Mouse (Mus musculus) midbrain, embryonic 15.5 days (tissue): ENCODE data around the gene Spast. TPM values are rescaled to one million over a fixed set of nuclear protein-coding genes. Genes with fewer than 3 reads are reported as not detected.

Source experiments
- ATAC-seq: fragments of 200-750 bp; cut with Nextera tagmentation; replicated peaks from 2 replicates; pipeline ENCODE4 v1.8.0; 2017; ENCODE audit warnings: moderate TSS enrichment
- H3K27ac ChIP-seq: fragments of 300-500 bp; sonication (generic); 2 replicates; pipeline ENCODE4 v1.5.1; 2015; ENCODE audit warnings: mild to moderate bottlenecking, inconsistent platforms
- H3K27me3 ChIP-seq: fragments of 300-500 bp; sonication (generic); replicated peaks from 2 replicates; pipeline ENCODE4 v1.6.1; 2015; ENCODE audit warnings: inconsistent platforms
- H3K36me3 ChIP-seq: fragments of 300-500 bp; sonication (generic); replicated peaks from 2 replicates; pipeline ENCODE4 v1.6.1; 2015; ENCODE audit warnings: inconsistent platforms
- H3K4me1 ChIP-seq: fragments of 300-500 bp; sonication (generic); 2 replicates; pipeline ENCODE4 v1.6.1; 2015; ENCODE audit warnings: inconsistent platforms
- H3K4me2 ChIP-seq: fragments of 300-500 bp; sonication (generic); 2 replicates; pipeline ENCODE4 v1.6.1; 2015; ENCODE audit warnings: inconsistent platforms, mild to moderate bottlenecking, moderate library complexity
- H3K4me3 ChIP-seq: fragments of 300-500 bp; sonication (generic); 2 replicates; pipeline ENCODE4 v1.5.1; 2015; ENCODE audit warnings: mild to moderate bottlenecking, inconsistent platforms
- H3K9ac ChIP-seq: fragments of 300-500 bp; sonication (generic); 2 replicates; pipeline ENCODE4 v1.6.1; 2015; ENCODE audit warnings: mild to moderate bottlenecking, inconsistent platforms
- H3K9me3 ChIP-seq: fragments of 300-500 bp; sonication (generic); 2 replicates; pipeline ENCODE4 v1.6.1; 2016; ENCODE audit warnings: inconsistent platforms
- WGBS: fragments of 180-500 bp; shearing (Covaris S2); methylation state at CpG from one replicate; pipeline ENCODE4 v1.1.7; 2015; ENCODE audit warnings: mixed read lengths; 5-methylcytosine and 5-hydroxymethylcytosine counted together
- polyA plus RNA-seq: library from polyadenylated mRNA; unstranded; fragments of >200 nt; fragmentation: Nextera tagmentation; extraction: Ambion mirVana; gene quantifications from 2 replicates; pipeline ENCODE4 v1.2.1, GENCODE M21; 2015

Gene Spast
- polyA plus RNA-seq, 1 experiment from 2014 or later = 38.4 TPM

DNA sequence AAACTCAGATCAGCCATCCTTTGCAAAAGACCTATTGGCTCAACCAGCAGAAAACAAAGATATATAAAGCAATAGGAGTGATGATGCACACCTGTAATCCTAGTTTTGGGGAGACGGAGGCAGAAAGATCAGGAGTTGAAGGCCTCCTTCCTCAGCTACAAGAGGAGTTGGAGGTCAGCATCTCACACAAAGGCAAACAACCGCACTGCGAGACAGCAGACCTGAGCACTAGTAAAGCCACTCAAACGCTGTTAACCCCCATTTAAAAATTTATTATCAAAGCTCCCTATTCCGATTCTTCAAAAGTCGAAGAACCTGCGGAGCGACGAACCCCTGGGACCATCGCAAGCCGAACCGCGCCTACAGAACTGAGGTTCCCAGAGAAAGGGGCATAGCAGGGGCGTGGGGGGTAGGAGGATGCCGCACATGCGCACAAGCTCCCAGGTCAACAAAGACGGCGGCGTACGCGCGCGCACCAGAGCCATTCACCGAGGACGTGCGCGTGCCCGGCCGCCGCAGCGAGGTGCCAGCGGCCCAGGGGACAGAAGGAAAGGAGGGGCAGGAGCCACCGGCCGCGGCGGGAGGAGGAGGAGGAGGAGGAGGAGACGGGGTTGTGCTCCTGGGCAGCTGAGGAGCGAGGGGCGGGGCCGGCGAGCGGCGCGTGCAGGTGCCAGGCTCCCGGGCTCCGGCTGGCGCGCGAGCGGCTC, 409 bp upstream of the Spast start:
- peak; percentile 91 for ATAC-seq
- H3K36me3 ChIP-seq = no peaks in the 10 kb centered on the region
- H3K9ac ChIP-seq = peak overlapping the region; percentile 99
- H3K4me1 ChIP-seq = peaks cover 43% of the 10 kb centered on the region
- H3K27ac ChIP-seq = peak overlapping the region; percentile 98
- 1% methylated on average over 36 of the region's 50 CpGs for WGBS
- H3K9me3 ChIP-seq = no peaks in the 10 kb centered on the region
- peak overlapping the region; percentile 100 for H3K4me3 ChIP-seq
- peak overlapping the region; percentile 55 for H3K4me2 ChIP-seq
- no peaks in the 10 kb centered on the region for H3K27me3 ChIP-seq

DNA sequence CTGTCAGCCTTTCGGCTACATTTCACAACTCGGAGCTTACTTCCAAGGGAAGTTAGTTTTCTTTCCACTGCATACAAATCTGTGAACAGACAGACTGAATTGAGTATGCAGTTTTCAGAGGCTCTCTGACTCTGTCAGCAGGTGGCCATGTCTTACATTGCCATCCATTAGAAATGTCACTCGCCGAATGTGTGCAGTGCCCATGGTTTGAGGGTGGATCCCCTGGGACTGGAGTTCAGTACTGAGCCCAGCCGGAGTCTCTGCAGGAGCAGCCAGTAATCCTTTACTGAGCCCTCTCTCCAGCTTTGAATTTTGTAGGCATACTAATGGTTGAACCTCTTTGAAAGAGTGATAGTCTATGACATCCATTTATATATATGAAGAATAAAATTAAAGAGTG, 2.4 kb downstream of the Spast start:
- H3K4me3 ChIP-seq = peak overlapping the region; percentile 100
- no peak overlapping the region for H3K27ac ChIP-seq
- peak overlapping the region; percentile 55 for H3K4me2 ChIP-seq
- peak overlapping the region; percentile 7; the same call in 1 of the 2 replicates for H3K9ac ChIP-seq
- H3K36me3 ChIP-seq = no peaks in the 10 kb centered on the region
- ATAC-seq = no peak
- H3K9me3 ChIP-seq = no peaks in the 10 kb centered on the region
- peaks cover 43% of the 10 kb centered on the region for H3K4me1 ChIP-seq
- no peaks in the 10 kb centered on the region for H3K27me3 ChIP-seq
- WGBS = 30% methylated on average over 5 of the region's 5 CpGs

DNA sequence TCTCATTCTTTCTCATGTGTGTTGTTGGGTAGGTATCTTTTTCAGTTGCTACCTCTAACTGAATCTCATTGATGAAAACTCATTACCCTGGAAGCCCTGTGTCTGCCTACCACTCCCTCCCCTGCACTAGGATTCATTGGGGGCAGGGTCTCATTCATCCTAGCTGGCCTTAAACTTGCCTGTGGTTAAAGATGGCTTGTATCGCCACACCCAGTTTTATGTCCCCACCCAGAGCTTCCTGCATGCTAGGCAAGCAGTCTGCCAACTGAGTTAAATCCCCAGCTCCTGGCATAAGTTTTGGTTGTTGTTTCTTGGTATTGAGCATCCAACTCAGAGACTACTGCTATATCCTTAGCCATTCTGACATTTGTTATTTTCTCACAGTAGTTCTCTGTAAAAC, 24.8 kb downstream of the Spast start:
- Histone ChIP-seq H3K4me1 (no peaks in the 10 kb centered on the region), H3K27ac (no peak overlapping the region), H3K4me2 (no peak overlapping the region), H3K27me3 (no peaks in the 10 kb centered on the region), H3K36me3 (peaks cover 11% of the 10 kb centered on the region; the same call in 1 of the 2 replicates), H3K4me3 (no peak overlapping the region), H3K9ac (no peak overlapping the region), H3K9me3 (no peaks in the 10 kb centered on the region)
- WGBS = 87% methylated on average over 1 of the region's 1 CpGs
- no peak for ATAC-seq

DNA sequence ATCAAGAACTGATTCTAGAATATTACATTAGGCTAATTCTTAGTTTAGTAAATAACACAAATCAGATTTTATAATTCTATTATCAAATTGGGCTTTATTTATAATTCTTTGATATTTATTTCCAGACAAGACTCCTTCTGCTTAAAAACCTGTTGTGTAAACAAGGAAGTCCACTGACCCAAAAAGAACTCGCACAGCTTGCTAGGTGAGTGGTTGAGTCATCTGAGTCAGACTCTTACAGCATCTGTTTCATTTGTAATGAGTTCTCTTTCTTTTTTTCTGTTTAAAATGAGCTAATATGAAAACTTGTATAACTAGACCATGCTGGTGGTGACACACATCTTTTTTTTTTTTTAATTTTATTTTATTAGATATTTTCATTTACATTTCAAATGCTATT, 38.1 kb downstream of the Spast start:
- Histone ChIP-seq H3K4me3 (no peak overlapping the region), H3K36me3 (peaks cover 61% of the 10 kb centered on the region), H3K4me1 (no peaks in the 10 kb centered on the region), H3K27me3 (no peaks in the 10 kb centered on the region), H3K9me3 (no peaks in the 10 kb centered on the region), H3K4me2 (no peak overlapping the region), H3K9ac (no peak overlapping the region), H3K27ac (no peak overlapping the region)
- ATAC-seq = no peak
- WGBS = 96% methylated on average over 1 of the region's 1 CpGs

DNA sequence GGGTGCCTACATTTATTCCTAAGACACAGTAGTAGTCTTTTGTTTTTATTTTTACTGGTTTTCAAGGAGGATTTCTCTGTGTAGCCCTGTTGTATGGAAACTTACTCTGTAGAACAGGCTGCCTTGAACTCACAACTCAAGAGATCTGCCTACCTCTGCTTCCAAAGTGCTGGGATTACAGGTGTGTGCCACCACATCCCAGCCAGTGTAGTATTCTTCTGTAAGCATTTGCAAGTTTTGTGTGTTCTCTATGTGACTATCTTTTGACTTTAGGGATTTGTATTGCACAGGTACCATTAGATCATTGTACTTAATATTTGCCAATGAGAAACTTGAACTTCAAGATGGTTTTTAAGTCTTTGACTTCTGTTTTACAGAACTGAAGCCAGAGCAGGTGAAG, 47.9 kb downstream of the Spast start:
- H3K4me2 ChIP-seq = no peak overlapping the region
- no peak overlapping the region for H3K4me3 ChIP-seq
- no peaks in the 10 kb centered on the region for H3K9me3 ChIP-seq
- H3K27me3 ChIP-seq = no peaks in the 10 kb centered on the region
- no peak overlapping the region for H3K27ac ChIP-seq
- peaks cover 56% of the 10 kb centered on the region for H3K36me3 ChIP-seq
- ATAC-seq = no peak
- H3K4me1 ChIP-seq = no peaks in the 10 kb centered on the region
- H3K9ac ChIP-seq = no peak overlapping the region

DNA sequence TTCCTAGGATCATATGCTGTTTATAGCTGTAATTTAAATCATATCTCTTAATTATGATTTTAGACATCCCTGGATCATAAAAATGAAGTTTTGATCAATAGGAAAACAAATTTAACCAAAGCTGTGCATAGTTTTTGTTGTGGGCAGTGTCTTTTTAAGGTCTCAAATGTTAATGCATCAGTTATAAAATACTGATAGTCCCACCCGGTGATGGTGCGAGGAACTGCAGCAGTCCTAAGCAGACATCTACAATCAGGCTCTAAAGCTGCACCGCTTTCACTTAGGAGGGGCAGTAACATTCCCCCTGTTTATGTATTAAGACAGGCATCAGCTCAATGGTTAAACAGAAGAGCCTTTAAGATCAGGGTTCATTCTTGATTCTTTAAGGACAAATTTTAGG, 51.1 kb downstream of the Spast start:
- no peak overlapping the region for H3K4me2 ChIP-seq
- no peak overlapping the region for H3K9ac ChIP-seq
- 0 out of 2 replicates have a peak, but pooled peaks cover 3% of the 10 kb centered on the region for H3K4me1 ChIP-seq
- peaks cover 29% of the 10 kb centered on the region for H3K36me3 ChIP-seq
- no peak overlapping the region for H3K27ac ChIP-seq
- no peak for ATAC-seq
- H3K4me3 ChIP-seq = no peak overlapping the region
- no peaks in the 10 kb centered on the region for H3K9me3 ChIP-seq
- WGBS = 84% methylated on average over 3 of the region's 3 CpGs
- H3K27me3 ChIP-seq = no peaks in the 10 kb centered on the region

DNA sequence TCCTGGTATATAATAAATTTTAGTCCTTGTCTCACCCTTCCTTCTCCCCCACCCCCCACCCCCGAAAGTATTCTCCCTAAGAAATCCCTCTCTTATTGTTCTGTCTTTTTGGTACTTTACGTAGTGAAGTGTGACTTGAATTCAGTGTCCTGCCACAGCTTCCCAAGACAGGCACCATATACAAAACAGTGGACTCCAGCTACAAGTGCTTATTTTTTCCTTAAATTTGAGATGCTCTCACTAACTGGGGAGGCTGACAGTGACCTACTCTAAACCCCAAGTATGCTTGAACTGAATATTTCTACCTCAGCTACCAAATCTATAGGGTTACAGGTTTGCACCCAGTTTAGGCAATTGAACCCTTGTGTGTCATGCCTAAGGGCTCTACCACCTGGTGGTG, 55.6 kb downstream of the Spast start:
- no peaks in the 10 kb centered on the region for H3K9me3 ChIP-seq
- H3K36me3 ChIP-seq = no peaks in the 10 kb centered on the region; the same call in 1 of the 2 replicates
- H3K9ac ChIP-seq = no peak overlapping the region
- no peak for ATAC-seq
- peak overlapping the region; percentile 69; the same call in 1 of the 2 replicates for H3K4me3 ChIP-seq
- 77% methylated on average over 2 of the region's 2 CpGs for WGBS
- H3K4me2 ChIP-seq = peak overlapping the region; percentile 64
- no peaks in the 10 kb centered on the region for H3K27me3 ChIP-seq
- H3K27ac ChIP-seq = no peak overlapping the region
- peaks cover 13% of the 10 kb centered on the region for H3K4me1 ChIP-seq

DNA sequence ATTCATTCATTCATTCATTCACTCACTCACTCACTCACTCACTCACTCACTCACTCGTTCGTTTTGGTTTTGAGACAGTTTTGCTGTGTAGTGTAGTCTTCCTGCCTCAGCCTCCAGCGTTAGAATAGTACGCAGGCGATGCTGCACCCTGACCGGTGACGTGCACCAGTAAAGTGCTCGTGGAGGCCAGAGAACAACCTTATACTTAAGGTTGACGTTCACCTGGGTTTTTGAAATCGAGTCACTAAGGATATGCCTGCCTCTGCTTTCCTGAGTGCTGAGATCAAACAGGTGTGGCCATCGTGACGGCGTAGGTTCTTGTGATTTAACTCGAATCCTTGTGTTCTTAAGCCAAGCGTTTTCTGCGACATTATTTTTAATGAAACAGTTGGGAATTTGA, 56.1 kb downstream of the Spast start:
- peak; percentile 62 for ATAC-seq
- Histone ChIP-seq H3K4me1 (peaks cover 13% of the 10 kb centered on the region), H3K9ac (peak overlapping the region; percentile 35; the same call in 1 of the 2 replicates), H3K9me3 (no peaks in the 10 kb centered on the region), H3K4me2 (peak overlapping the region; percentile 64), H3K36me3 (no peaks in the 10 kb centered on the region; the same call in 1 of the 2 replicates), H3K27ac (peak overlapping the region; percentile 55), H3K4me3 (peak overlapping the region; percentile 69), H3K27me3 (no peaks in the 10 kb centered on the region)
- 34% methylated on average over 16 of the region's 16 CpGs for WGBS

DNA sequence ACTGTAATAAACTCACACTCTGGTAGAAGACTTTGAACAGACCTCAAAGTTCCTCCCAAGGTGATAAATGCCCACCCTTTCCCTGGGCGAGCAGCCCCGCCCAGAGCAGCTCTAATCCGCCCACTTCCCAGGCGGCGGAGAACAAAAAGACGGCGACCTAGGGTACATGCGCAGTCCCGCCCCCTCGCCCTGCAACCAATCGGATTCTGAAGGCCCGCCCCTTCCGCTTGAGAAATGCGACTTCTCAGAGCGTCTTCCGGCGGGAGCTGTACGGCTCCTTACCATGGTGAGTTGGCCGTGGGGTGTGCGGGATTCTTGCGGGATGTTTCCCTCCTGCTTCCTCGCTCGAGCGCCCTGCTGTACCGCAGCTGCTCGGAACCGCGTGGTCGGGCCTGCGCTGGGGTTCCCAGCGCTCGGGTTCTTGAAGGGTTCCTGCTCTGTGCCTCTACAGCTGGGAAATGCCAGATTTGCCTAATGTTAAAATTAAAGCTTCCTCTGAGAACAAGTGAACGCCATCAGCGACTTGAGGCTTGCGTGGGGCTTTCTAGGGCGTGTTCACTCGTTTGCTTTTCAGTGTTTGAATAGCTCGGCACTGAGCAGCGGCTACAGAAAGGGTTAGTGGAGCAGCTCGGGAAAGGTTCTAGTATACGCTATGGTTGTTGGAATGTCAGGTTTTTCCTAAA, 56.7 kb downstream of the Spast start, which contains the start of gene Slc30a6:
Gene Slc30a6 (plus strand): TSS at position 226 of the 683 bp plus-strand sequence.
- Histone ChIP-seq H3K9ac (peak within 1 kb of the TSS; percentile 88), H3K36me3 (no peaks in the 10 kb centered on the region), H3K27me3 (no peaks in the 10 kb centered on the region), H3K4me2 (peak within 1 kb of the TSS; percentile 64), H3K9me3 (no peaks in the 10 kb centered on the region), H3K27ac (peak within 1 kb of the TSS; percentile 88), H3K4me1 (peaks cover 13% of the 10 kb centered on the region), H3K4me3 (peak within 1 kb of the TSS; percentile 69)
- WGBS = under 1% methylated on average over 41 of the region's 41 CpGs
- peak; percentile 100 for ATAC-seq

DNA sequence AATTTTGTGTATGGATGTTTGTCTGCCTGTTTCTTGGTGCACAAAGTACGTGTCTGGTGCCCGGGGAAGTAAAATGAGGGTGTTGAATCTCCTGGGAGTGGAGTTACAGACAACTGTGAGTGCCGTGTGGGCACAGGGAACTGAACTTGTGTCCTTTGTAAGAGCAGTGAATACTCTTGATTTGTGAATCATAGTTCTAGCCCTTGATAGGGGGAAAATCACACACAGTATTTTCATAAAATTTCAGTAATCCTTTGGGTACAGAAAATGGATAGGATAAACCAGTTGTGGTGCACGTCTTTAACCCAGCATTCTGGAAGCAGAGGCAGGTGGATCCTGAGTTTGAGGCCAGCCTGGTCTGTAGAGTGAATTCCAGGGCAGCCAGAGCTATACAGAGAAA, 58.0 kb downstream of the Spast start:
- Histone ChIP-seq H3K4me1 (peaks cover 13% of the 10 kb centered on the region), H3K9ac (peak overlapping the region; percentile 88; the same call in 1 of the 2 replicates), H3K4me2 (peak overlapping the region; percentile 64; the same call in 1 of the 2 replicates), H3K9me3 (no peaks in the 10 kb centered on the region), H3K4me3 (peak overlapping the region; percentile 69; the same call in 1 of the 2 replicates), H3K36me3 (no peaks in the 10 kb centered on the region), H3K27me3 (no peaks in the 10 kb centered on the region), H3K27ac (no peak overlapping the region)
- ATAC-seq = no peak
- 75% methylated on average over 4 of the region's 4 CpGs for WGBS

DNA sequence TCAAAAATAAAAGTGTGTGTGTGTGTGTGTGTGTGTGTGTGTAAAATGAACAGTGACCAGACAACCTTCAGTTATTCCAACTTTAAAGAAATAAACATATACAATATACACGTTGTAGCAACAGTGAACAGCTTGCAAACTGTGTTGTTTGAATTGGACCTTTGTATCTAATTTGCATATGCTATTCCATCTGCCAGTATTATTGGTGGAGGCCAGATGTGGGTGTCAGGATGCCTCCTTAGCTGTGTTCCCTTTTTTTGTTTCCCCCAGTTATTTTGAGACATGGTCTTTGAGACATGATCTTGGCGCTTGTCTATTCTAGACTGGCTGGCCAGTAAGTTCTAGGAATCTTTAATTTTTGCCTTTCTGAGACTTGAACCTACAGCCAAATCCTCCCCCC, 58.4 kb downstream of the Spast start:
- WGBS = 85% methylated on average over 2 of the region's 2 CpGs
- Histone ChIP-seq H3K9me3 (no peaks in the 10 kb centered on the region), H3K27ac (no peak overlapping the region), H3K4me2 (no peak overlapping the region), H3K4me1 (peaks cover 13% of the 10 kb centered on the region), H3K4me3 (no peak overlapping the region), H3K27me3 (no peaks in the 10 kb centered on the region), H3K36me3 (no peaks in the 10 kb centered on the region), H3K9ac (no peak overlapping the region)
- ATAC-seq = no peak

DNA sequence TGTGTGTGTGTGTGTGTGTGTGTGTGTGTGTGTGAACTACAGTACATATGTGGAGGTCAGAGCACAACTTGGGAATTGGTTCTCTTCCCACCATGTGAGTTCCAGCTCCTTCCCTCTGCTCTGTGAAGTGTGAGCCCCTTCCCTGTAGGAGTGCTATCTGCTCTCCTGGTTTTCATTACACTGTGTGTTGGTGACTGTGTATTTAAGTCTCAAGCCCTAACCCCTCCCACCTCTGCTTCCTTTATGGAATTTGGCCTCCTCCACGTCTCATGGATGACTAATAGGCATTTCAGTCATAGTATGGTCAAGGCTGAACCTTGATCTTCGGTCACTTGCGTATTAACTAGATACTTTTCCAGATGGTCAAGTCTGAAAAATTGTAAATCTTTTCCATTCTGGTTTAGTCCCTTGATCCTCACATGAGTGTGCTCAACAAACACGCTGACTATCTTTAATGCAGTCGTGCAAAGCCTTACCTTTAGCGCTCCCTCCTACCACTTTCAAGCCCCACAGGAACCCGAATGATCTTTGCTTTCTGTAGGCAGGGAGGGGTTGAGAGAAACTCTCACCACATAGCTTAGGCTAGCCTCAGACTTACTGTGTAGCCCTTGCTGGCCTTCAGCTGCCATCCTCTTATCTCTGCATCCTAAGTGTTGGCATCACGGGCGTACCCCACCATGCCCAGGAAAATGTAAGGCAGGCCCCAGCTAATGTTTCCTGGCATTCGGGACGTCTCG, 63.9 kb downstream of the Spast start:
- Histone ChIP-seq H3K27me3 (no peaks in the 10 kb centered on the region), H3K27ac (no peak overlapping the region), H3K4me1 (no peaks in the 10 kb centered on the region), H3K9me3 (no peaks in the 10 kb centered on the region), H3K4me3 (no peak overlapping the region), H3K9ac (no peak overlapping the region), H3K4me2 (no peak overlapping the region), H3K36me3 (peaks cover 22% of the 10 kb centered on the region)
- ATAC-seq = no peak
- WGBS = 95% methylated on average over 12 of the region's 12 CpGs
